Mouse (Mus musculus) olfactory bulb, adult 2 months (tissue): ENCODE measurements around the gene Kcnmb3.

ENCODE experiments used
- CTCF ChIP-seq: fragments of 200-500 bp; IDR thresholded peaks from 2 replicates; pipeline ENCODE4 v1.5.1; 2012; ENCODE audit warnings: low read depth, mild to moderate bottlenecking, low read length, moderate library complexity; ENCODE audit not compliant: insufficient read depth
- POLR2A ChIP-seq: fragments of 200-500 bp; IDR thresholded peaks from 2 replicates; pipeline ENCODE4 v1.6.1; 2012; ENCODE audit warnings: mild to moderate bottlenecking, low read depth, low read length, moderate library complexity; ENCODE audit not compliant: insufficient read depth

DNA sequence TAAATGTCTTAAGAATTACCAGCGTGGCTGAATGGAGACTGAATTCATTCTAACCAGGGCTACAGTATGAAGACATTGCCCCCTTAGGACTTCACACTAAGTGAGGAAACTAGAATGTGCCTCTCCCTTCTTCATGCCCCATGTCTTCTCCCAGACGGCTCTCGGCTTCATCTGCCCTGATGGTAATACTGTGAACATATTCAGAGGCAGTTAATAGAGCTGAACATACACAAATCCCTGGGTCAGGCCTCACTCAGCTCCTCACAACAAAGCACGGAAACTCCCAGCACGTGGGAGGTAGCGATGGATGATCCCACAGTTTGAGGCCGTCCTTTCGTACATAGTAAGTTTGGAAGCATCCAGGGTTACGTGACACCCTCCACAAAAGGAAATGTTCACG is 18.8 kb downstream of the Kcnmb3 start:
- no peak for TF ChIP-seq POLR2A
- no peak for TF ChIP-seq CTCF
